Mouse (Mus musculus): ENCODE data around the gene Kif11. TPM values are rescaled to one million over a fixed set of nuclear protein-coding genes. Genes with fewer than 3 reads are reported as not detected.
A peak's percentile ranks its signal among the peaks of the same experiment; 100 is the strongest.

Gene Kif11
- total RNA-seq, 2 experiments from 2014 or later, result 136 to 223 TPM

GRCm38 (mm10) chr19:37442524-37443286 lies 66.5 kb downstream of the Kif11 start:
- ATAC-seq (ENCODE audit: poor library complexity, severe bottlenecking), result peak; percentile 65

- no peak for ATAC-seq (ENCODE audit: poor library complexity, severe bottlenecking)
Observed at GRCm38 (mm10) chr19:37443631-37444140, 67.5 kb downstream of the Kif11 start.

- peak; percentile 89 for ATAC-seq (ENCODE audit: poor library complexity, severe bottlenecking)
Observed at GRCm38 (mm10) chr19:37448212-37448611, 72.0 kb downstream of the Kif11 start.

- no peak for ATAC-seq (ENCODE audit: poor library complexity, severe bottlenecking)
Observed at GRCm38 (mm10) chr19:37449246-37449645, 73.0 kb downstream of the Kif11 start.

GRCm38 (mm10) chr19:37455528-37455927 lies 79.3 kb downstream of the Kif11 start:
- ATAC-seq (ENCODE audit: poor library complexity, severe bottlenecking), result no peak

- no peak for ATAC-seq (ENCODE audit: poor library complexity, severe bottlenecking)
Observed at GRCm38 (mm10) chr19:37455961-37456360, 79.8 kb downstream of the Kif11 start.

GRCm38 (mm10) chr19:37458013-37458412 lies 81.8 kb downstream of the Kif11 start:
- ATAC-seq (ENCODE audit: poor library complexity, severe bottlenecking), result no peak

- 0 out of 2 replicates have a peak, but pooled peaks have one; percentile 24 for ATAC-seq (ENCODE audit: poor library complexity, severe bottlenecking)
Observed at GRCm38 (mm10) chr19:37466403-37466802, 90.2 kb downstream of the Kif11 start.

GRCm38 (mm10) chr19:37466978-37467377 lies 90.8 kb downstream of the Kif11 start:
- ATAC-seq (ENCODE audit: poor library complexity, severe bottlenecking), result no peak

- ATAC-seq (ENCODE audit: poor library complexity, severe bottlenecking), result no peak
Observed at GRCm38 (mm10) chr19:37468841-37469566, 92.8 kb downstream of the Kif11 start.

Other genes starting within 250 kb of the Kif11 start
- 84.3 and 90.3 TPM in 2 replicates for gene March5, start 168.9 kb upstream of the Kif11 start, total RNA-seq (2015)
- gene March5, start 168.9 kb upstream of the Kif11 start, total RNA-seq (2017), result 52.5 and 52.6 TPM in 2 replicates
- gene Cpeb3, start 167.8 kb upstream of the Kif11 start, total RNA-seq (2015), result 0.58 and 1.2 TPM in 2 replicates
- 0.37 and 1.3 TPM in 2 replicates for gene Cpeb3, start 167.8 kb upstream of the Kif11 start, total RNA-seq (2017)
- 41.2 and 47.1 TPM in 2 replicates for gene Ide, start 38.6 kb upstream of the Kif11 start, total RNA-seq (2015)
- 32.2 and 45.0 TPM in 2 replicates for gene Ide, start 38.6 kb upstream of the Kif11 start, total RNA-seq (2017)
- gene Hhex, start 58.4 kb downstream of the Kif11 start, total RNA-seq (2015), result 113 and 118 TPM in 2 replicates
- gene Hhex, start 58.4 kb downstream of the Kif11 start, total RNA-seq (2017), result 26.5 and 34.9 TPM in 2 replicates
- 67.1 and 69.4 TPM in 2 replicates for gene Exoc6, start 174.0 kb downstream of the Kif11 start, total RNA-seq (2015)
- gene Exoc6, start 174.0 kb downstream of the Kif11 start, total RNA-seq (2017), result 96.3 and 108 TPM in 2 replicates